Mouse (Mus musculus) kidney, adult 2 months (tissue): Measurements from ENCODE around the gene Ckap4.

Source experiments
- CTCF ChIP-seq: fragments of 200-500 bp; conservative IDR thresholded peaks from 2 replicates; pipeline ENCODE4 v1.5.1; 2011; ENCODE audit warnings: low read depth, mild to moderate bottlenecking, control low read depth, low read length, moderate library complexity, mixed read lengths; ENCODE audit not compliant: insufficient read depth, insufficient read length
- POLR2A ChIP-seq: fragments of 200-500 bp; IDR thresholded peaks from one replicate; pipeline ENCODE4 v1.6.1; 2011; ENCODE audit warnings: low read depth, low read length, control low read depth

- TF ChIP-seq POLR2A (no peak), CTCF (no peak)
Measured at GRCm38 (mm10) chr10:84535458-84535857, 1.6 kb upstream of the Ckap4 start.
